Mouse (Mus musculus): ENCODE measurements at regions not wholly inside any gene's neighbourhood (a gene's known extent, or its start where the extent isn't known, plus 50 kb on each side); places are given as distances from the start of the nearest gene placed in this dataset.

- Histone ChIP-seq H3K9ac (replicated peaks; ENCODE audit: low read depth, low read length) (no peak overlapping the region), H3K36me3 (ENCODE audit: control insufficient read depth, insufficient read depth, low read length) (no peaks in the 10 kb centered on the region), H3K27ac (ENCODE audit: low read length) (no peak overlapping the region), H3K9me3 (ENCODE audit: control insufficient read depth, low read depth, low read length) (no peaks in the 10 kb centered on the region), H3K4me1 (ENCODE audit: control insufficient read depth, insufficient read depth, low read length) (no peaks in the 10 kb centered on the region), H3K27me3 (ENCODE audit: control insufficient read depth, insufficient read depth, low read length) (no peaks in the 10 kb centered on the region), H3K4me2 (replicated peaks; ENCODE audit: low read depth, low read length) (no peak overlapping the region), H3K4me3 (ENCODE audit: low read depth, low read length) (no peak overlapping the region)
- ATAC-seq (ENCODE audit: insufficient number of reproducible peaks, insufficient read depth, low FRiP score, low read depth): no peak
- WGBS: 79% methylated on average over 5 of the region's 5 CpGs
Observed at GRCm38 (mm10) chr13:107329348-107329747, 307.4 kb upstream of the Kif2a start.

- no peak overlapping the region for H3K9ac ChIP-seq (replicated peaks; ENCODE audit: low read depth, low read length)
- H3K27ac ChIP-seq (ENCODE audit: low read length): no peak overlapping the region
- WGBS: 53% methylated on average over 3 of the region's 3 CpGs
- no peaks in the 10 kb centered on the region for H3K36me3 ChIP-seq (ENCODE audit: control insufficient read depth, insufficient read depth, low read length)
- H3K4me3 ChIP-seq (ENCODE audit: low read depth, low read length): no peak overlapping the region
- no peak overlapping the region for H3K4me2 ChIP-seq (replicated peaks; ENCODE audit: low read depth, low read length)
- no peaks in the 10 kb centered on the region for H3K4me1 ChIP-seq (ENCODE audit: control insufficient read depth, insufficient read depth, low read length)
- no peak for ATAC-seq (ENCODE audit: insufficient number of reproducible peaks, insufficient read depth, low FRiP score, low read depth)
- H3K9me3 ChIP-seq (ENCODE audit: control insufficient read depth, low read depth, low read length): no peaks in the 10 kb centered on the region
- H3K27me3 ChIP-seq (ENCODE audit: control insufficient read depth, insufficient read depth, low read length): no peaks in the 10 kb centered on the region
Observed at GRCm38 (mm10) chr13:107325707-107326495, 304.0 kb upstream of the Kif2a start.

- Histone ChIP-seq H3K9ac (replicated peaks; ENCODE audit: low read depth, low read length) (no peak overlapping the region), H3K9me3 (ENCODE audit: control insufficient read depth, low read depth, low read length) (no peaks in the 10 kb centered on the region), H3K27ac (ENCODE audit: low read length) (no peak overlapping the region), H3K4me1 (ENCODE audit: control insufficient read depth, insufficient read depth, low read length) (no peaks in the 10 kb centered on the region), H3K36me3 (ENCODE audit: control insufficient read depth, insufficient read depth, low read length) (no peaks in the 10 kb centered on the region), H3K27me3 (ENCODE audit: control insufficient read depth, insufficient read depth, low read length) (no peaks in the 10 kb centered on the region), H3K4me2 (replicated peaks; ENCODE audit: low read depth, low read length) (no peak overlapping the region), H3K4me3 (ENCODE audit: low read depth, low read length) (no peak overlapping the region)
- 87% methylated on average over 7 of the region's 7 CpGs for WGBS
- ATAC-seq (ENCODE audit: insufficient number of reproducible peaks, insufficient read depth, low FRiP score, low read depth): no peak
Observed at GRCm38 (mm10) chr13:107314746-107315145, 292.8 kb upstream of the Kif2a start.

- Histone ChIP-seq H3K27me3 (ENCODE audit: control insufficient read depth, insufficient read depth, low read length) (no peaks in the 10 kb centered on the region), H3K9me3 (ENCODE audit: control insufficient read depth, low read depth, low read length) (no peaks in the 10 kb centered on the region), H3K4me2 (replicated peaks; ENCODE audit: low read depth, low read length) (no peak overlapping the region), H3K36me3 (ENCODE audit: control insufficient read depth, insufficient read depth, low read length) (no peaks in the 10 kb centered on the region), H3K9ac (replicated peaks; ENCODE audit: low read depth, low read length) (no peak overlapping the region), H3K27ac (ENCODE audit: low read length) (no peak overlapping the region), H3K4me1 (ENCODE audit: control insufficient read depth, insufficient read depth, low read length) (no peaks in the 10 kb centered on the region), H3K4me3 (ENCODE audit: low read depth, low read length) (no peak overlapping the region)
- no peak for ATAC-seq (ENCODE audit: insufficient number of reproducible peaks, insufficient read depth, low FRiP score, low read depth)
- 80% methylated on average over 6 of the region's 6 CpGs for WGBS
Observed at GRCm38 (mm10) chr13:107308958-107309639, 287.2 kb upstream of the Kif2a start.

- H3K27ac ChIP-seq (ENCODE audit: low read length): no peak overlapping the region
- no peak overlapping the region for H3K4me2 ChIP-seq (replicated peaks; ENCODE audit: low read depth, low read length)
- ATAC-seq (ENCODE audit: insufficient number of reproducible peaks, insufficient read depth, low FRiP score, low read depth): no peak
- WGBS: 88% methylated on average over 2 of the region's 2 CpGs
- no peaks in the 10 kb centered on the region for H3K27me3 ChIP-seq (ENCODE audit: control insufficient read depth, insufficient read depth, low read length)
- H3K9me3 ChIP-seq (ENCODE audit: control insufficient read depth, low read depth, low read length): no peaks in the 10 kb centered on the region
- no peaks in the 10 kb centered on the region for H3K36me3 ChIP-seq (ENCODE audit: control insufficient read depth, insufficient read depth, low read length)
- H3K9ac ChIP-seq (replicated peaks; ENCODE audit: low read depth, low read length): no peak overlapping the region
- no peaks in the 10 kb centered on the region for H3K4me1 ChIP-seq (ENCODE audit: control insufficient read depth, insufficient read depth, low read length)
- no peak overlapping the region for H3K4me3 ChIP-seq (ENCODE audit: low read depth, low read length)
Observed at GRCm38 (mm10) chr13:107308404-107308803, 286.5 kb upstream of the Kif2a start.

- Histone ChIP-seq H3K9me3 (ENCODE audit: control insufficient read depth, low read depth, low read length) (no peaks in the 10 kb centered on the region), H3K27ac (ENCODE audit: low read length) (no peak overlapping the region), H3K9ac (replicated peaks; ENCODE audit: low read depth, low read length) (no peak overlapping the region), H3K27me3 (ENCODE audit: control insufficient read depth, insufficient read depth, low read length) (no peaks in the 10 kb centered on the region), H3K4me1 (ENCODE audit: control insufficient read depth, insufficient read depth, low read length) (no peaks in the 10 kb centered on the region), H3K4me3 (ENCODE audit: low read depth, low read length) (no peak overlapping the region), H3K36me3 (ENCODE audit: control insufficient read depth, insufficient read depth, low read length) (no peaks in the 10 kb centered on the region), H3K4me2 (replicated peaks; ENCODE audit: low read depth, low read length) (no peak overlapping the region)
- WGBS: 94% methylated on average over 1 of the region's 1 CpGs
- ATAC-seq (ENCODE audit: insufficient number of reproducible peaks, insufficient read depth, low FRiP score, low read depth): no peak
Observed at GRCm38 (mm10) chr13:107306958-107307357, 285.0 kb upstream of the Kif2a start.

- Histone ChIP-seq H3K9me3 (ENCODE audit: control insufficient read depth, low read depth, low read length) (no peaks in the 10 kb centered on the region), H3K27me3 (ENCODE audit: control insufficient read depth, insufficient read depth, low read length) (no peaks in the 10 kb centered on the region), H3K36me3 (ENCODE audit: control insufficient read depth, insufficient read depth, low read length) (no peaks in the 10 kb centered on the region), H3K9ac (replicated peaks; ENCODE audit: low read depth, low read length) (no peak overlapping the region), H3K4me2 (replicated peaks; ENCODE audit: low read depth, low read length) (no peak overlapping the region), H3K4me1 (ENCODE audit: control insufficient read depth, insufficient read depth, low read length) (no peaks in the 10 kb centered on the region), H3K4me3 (ENCODE audit: low read depth, low read length) (no peak overlapping the region), H3K27ac (ENCODE audit: low read length) (no peak overlapping the region)
- no peak for ATAC-seq (ENCODE audit: insufficient number of reproducible peaks, insufficient read depth, low FRiP score, low read depth)
- 50% methylated on average over 1 of the region's 1 CpGs for WGBS
Observed at GRCm38 (mm10) chr13:107306232-107306631, 284.3 kb upstream of the Kif2a start.

GRCm38 (mm10) chr13:107305738-107306137 lies 283.8 kb upstream of the Kif2a start:
- Histone ChIP-seq H3K36me3 (ENCODE audit: control insufficient read depth, insufficient read depth, low read length) (no peaks in the 10 kb centered on the region), H3K9ac (replicated peaks; ENCODE audit: low read depth, low read length) (no peak overlapping the region), H3K9me3 (ENCODE audit: control insufficient read depth, low read depth, low read length) (no peaks in the 10 kb centered on the region), H3K4me1 (ENCODE audit: control insufficient read depth, insufficient read depth, low read length) (no peaks in the 10 kb centered on the region), H3K4me3 (ENCODE audit: low read depth, low read length) (no peak overlapping the region), H3K27ac (ENCODE audit: low read length) (no peak overlapping the region), H3K27me3 (ENCODE audit: control insufficient read depth, insufficient read depth, low read length) (no peaks in the 10 kb centered on the region), H3K4me2 (replicated peaks; ENCODE audit: low read depth, low read length) (no peak overlapping the region)
- WGBS: 74% methylated on average over 1 of the region's 1 CpGs
- ATAC-seq (ENCODE audit: insufficient number of reproducible peaks, insufficient read depth, low FRiP score, low read depth): no peak

Data from stomach, embryonic 14.5 days (tissue).